Mouse (Mus musculus) WW6 (cell line): ENCODE measurements at regions not wholly inside any gene's neighbourhood (a gene's known extent, or its start where the extent isn't known, plus 50 kb on each side); places are given as distances from the start of the nearest gene placed in this dataset.

Source experiments
- DNase-seq: peaks from one replicate; pipeline ENCODE4 v3.0.0-alpha.2; 2013; ENCODE audit warnings: low read depth, low spot score

GRCm38 (mm10) chr2:47750997-47751623 is 1062.8 kb upstream of the Acvr2a start:
- DNase-seq, result no peak

GRCm38 (mm10) chr2:47755716-47756115 is 1058.2 kb upstream of the Acvr2a start:
- no peak for DNase-seq

GRCm38 (mm10) chr2:47756248-47756647 is 1057.7 kb upstream of the Acvr2a start:
- DNase-seq, result no peak

GRCm38 (mm10) chr2:47775766-47776165 is 1038.1 kb upstream of the Acvr2a start:
- DNase-seq, result no peak

- no peak for DNase-seq
Measured at GRCm38 (mm10) chr2:47776965-47777364, 1036.9 kb upstream of the Acvr2a start.

- peak; percentile 31 for DNase-seq
Measured at GRCm38 (mm10) chr2:47785848-47786247, 1028.1 kb upstream of the Acvr2a start.

- DNase-seq, result no peak
Measured at GRCm38 (mm10) chr2:47822746-47823271, 991.1 kb upstream of the Acvr2a start.

- no peak for DNase-seq
Measured at GRCm38 (mm10) chr2:47832493-47832892, 981.4 kb upstream of the Acvr2a start.

- no peak for DNase-seq
Measured at GRCm38 (mm10) chr2:47833517-47833916, 980.4 kb upstream of the Acvr2a start.

GRCm38 (mm10) chr2:47834055-47834799 is 979.7 kb upstream of the Acvr2a start:
- no peak for DNase-seq

- DNase-seq, result no peak
Measured at GRCm38 (mm10) chr2:47857229-47857628, 956.7 kb upstream of the Acvr2a start.

GRCm38 (mm10) chr2:47862446-47862845 is 951.5 kb upstream of the Acvr2a start:
- no peak for DNase-seq

- no peak for DNase-seq
Measured at GRCm38 (mm10) chr2:47878002-47878401, 935.9 kb upstream of the Acvr2a start.

GRCm38 (mm10) chr2:47879071-47879470 is 934.8 kb upstream of the Acvr2a start:
- DNase-seq, result no peak

- no peak for DNase-seq
Measured at GRCm38 (mm10) chr2:47879796-47880195, 934.1 kb upstream of the Acvr2a start.

- DNase-seq, result no peak
Measured at GRCm38 (mm10) chr2:47888166-47888565, 925.7 kb upstream of the Acvr2a start.

- DNase-seq, result no peak
Measured at GRCm38 (mm10) chr2:47891366-47891765, 922.5 kb upstream of the Acvr2a start.

- no peak for DNase-seq
Measured at GRCm38 (mm10) chr2:47892879-47893278, 921.0 kb upstream of the Acvr2a start.

- no peak for DNase-seq
Measured at GRCm38 (mm10) chr2:47894806-47895205, 919.1 kb upstream of the Acvr2a start.

GRCm38 (mm10) chr2:47914270-47914669 is 899.6 kb upstream of the Acvr2a start:
- DNase-seq, result no peak

- DNase-seq, result no peak
Measured at GRCm38 (mm10) chr2:47914986-47915485, 898.9 kb upstream of the Acvr2a start.

GRCm38 (mm10) chr2:47922965-47923364 is 890.9 kb upstream of the Acvr2a start:
- DNase-seq, result no peak

GRCm38 (mm10) chr2:47926620-47927019 is 887.3 kb upstream of the Acvr2a start:
- DNase-seq, result no peak
